Mouse (Mus musculus): ENCODE data around the gene Gm26661.

- no peak for TF ChIP-seq POLR2A (IDR thresholded peaks at IDR 0.05; ENCODE audit: insufficient read depth, low read depth, low read length)
- no peak for TF ChIP-seq CTCF (IDR thresholded peaks at IDR 0.05)
These were observed 16.3 kb downstream of the Gm26661 start for GRCm38 (mm10) chr14:7807711-7808110.

Data from heart, adult 2 months (tissue).